Mouse (Mus musculus) G1E (cell line): ENCODE measurements at regions not wholly inside any gene's neighbourhood (a gene's known extent, or its start where the extent isn't known, plus 50 kb on each side); places are given as distances from the start of the nearest gene placed in this dataset.

Experiments
- CTCF ChIP-seq: IDR thresholded peaks from 2 replicates; pipeline ENCODE4 v1.5.1; 2012; ENCODE audit warnings: low read depth, low read length, inconsistent platforms, mixed read lengths
- GATA1 ChIP-seq: IDR thresholded peaks from 2 replicates; pipeline ENCODE4 v1.6.1; 2012; ENCODE audit warnings: borderline replicate concordance, low read length, inconsistent platforms, mixed read lengths
- GATA2 ChIP-seq: IDR thresholded peaks from 2 replicates; pipeline ENCODE4 v1.6.1; 2012; ENCODE audit warnings: low read depth, low read length, inconsistent platforms, borderline replicate concordance

DNA sequence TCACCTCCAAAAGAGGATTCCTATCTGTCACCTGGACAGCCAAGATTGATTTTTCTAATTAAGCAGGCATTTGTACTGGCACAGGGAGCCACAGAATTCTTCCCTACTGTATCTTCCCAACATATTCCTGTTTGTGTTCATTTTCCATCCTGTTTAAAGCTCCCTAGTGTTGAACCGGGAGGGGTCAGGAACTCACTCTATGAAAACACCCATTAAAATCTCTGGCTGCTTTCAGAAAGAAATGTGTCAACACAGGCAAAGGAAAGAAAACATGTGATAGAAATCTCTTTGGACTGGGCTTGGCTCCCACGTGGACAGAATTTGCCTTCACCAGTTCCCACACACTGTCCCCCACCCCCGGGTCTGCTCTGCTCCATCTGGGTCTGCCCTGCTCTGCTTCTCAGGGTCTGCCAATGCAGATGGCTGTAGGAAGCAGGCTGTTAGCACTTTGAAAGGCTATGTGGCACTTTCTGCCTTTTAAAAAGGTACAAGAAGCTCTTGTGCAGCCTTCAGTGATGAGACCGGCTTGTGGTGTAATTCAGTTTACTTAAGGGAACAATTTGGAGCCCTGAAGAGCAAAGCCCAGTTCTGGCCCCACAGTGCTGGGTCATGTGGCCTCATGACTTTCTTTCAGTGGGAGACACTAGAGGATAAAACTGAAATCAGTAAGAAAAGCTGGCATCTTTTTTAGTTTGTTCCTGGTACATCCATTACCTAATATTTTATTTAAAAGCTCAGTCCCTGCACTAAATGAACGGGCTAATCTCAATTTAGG is 597.2 kb upstream of the Tbl1xr1 start:
- no peak for TF ChIP-seq GATA2
- TF ChIP-seq CTCF: no peak
- no peak for TF ChIP-seq GATA1
